Mouse (Mus musculus): Measurements from ENCODE around the gene Prkaa2.
A peak's percentile ranks its signal among the peaks of the same experiment; 100 is the strongest.

The Prkaa2 gene

DNA sequence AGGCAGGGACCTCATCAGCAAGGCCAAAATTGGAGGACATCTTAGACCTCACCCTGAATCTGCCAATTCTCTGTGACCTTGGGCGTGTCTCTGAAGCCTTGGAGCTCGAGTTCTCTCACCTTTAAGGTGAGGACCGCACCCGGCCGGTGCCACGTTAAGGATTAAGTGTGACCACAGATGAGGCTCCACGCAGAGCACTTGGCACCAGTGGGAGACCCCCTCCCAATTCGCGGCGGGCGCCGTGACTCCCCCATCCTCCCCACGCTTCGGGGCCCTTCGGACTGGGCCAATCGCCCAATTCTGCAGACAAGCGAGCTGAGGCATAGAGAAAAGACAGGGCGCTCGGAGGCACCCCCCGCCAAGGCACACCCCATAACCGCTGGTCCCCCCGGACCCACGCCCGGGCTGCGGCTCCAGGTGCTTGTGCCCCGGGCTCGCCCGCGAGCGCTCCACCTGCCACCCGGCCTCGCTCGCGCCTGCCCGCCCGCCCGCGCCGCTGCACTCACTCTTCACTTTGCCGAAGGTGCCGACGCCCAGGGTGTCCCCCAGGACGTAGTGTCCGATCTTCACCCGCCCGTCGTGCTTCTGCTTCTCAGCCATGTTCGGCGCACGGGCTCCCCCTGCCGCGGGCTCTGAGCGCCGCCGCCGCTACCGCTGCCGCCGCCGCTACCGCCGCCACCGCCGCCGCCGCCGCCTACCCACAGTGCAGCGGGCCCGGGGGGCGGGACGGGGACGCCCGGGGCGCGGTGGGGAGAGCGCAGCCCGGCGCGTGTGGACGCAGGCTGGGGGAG is at the start of gene Prkaa2:
Prkaa2 (minus strand) TSS at position 692 of the 791 bp plus-strand sequence.
- peak; percentile 73 to 76 for DNase-seq (ENCODE audit: low spot score in 2 of 2)

DNA sequence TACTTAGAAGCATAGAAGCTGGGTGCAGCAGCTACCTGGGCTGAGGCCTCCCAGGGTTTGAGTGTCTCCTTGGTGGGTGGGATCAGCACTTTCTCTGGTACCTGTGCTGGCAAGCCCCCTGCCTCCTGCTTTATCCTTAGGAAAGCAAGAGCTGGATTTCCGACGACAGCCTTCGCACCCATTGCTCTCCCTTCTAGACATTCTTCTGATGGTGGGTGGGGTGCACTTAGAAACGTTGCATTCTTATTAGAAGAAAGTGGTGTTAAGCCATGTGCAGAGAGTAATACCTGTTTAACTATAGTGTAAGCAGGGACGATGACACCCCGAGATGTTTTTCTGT is 49.8 kb upstream of the Prkaa2 start:
- no peak for DNase-seq (ENCODE audit: low spot score in 2 of 2)

DNA sequence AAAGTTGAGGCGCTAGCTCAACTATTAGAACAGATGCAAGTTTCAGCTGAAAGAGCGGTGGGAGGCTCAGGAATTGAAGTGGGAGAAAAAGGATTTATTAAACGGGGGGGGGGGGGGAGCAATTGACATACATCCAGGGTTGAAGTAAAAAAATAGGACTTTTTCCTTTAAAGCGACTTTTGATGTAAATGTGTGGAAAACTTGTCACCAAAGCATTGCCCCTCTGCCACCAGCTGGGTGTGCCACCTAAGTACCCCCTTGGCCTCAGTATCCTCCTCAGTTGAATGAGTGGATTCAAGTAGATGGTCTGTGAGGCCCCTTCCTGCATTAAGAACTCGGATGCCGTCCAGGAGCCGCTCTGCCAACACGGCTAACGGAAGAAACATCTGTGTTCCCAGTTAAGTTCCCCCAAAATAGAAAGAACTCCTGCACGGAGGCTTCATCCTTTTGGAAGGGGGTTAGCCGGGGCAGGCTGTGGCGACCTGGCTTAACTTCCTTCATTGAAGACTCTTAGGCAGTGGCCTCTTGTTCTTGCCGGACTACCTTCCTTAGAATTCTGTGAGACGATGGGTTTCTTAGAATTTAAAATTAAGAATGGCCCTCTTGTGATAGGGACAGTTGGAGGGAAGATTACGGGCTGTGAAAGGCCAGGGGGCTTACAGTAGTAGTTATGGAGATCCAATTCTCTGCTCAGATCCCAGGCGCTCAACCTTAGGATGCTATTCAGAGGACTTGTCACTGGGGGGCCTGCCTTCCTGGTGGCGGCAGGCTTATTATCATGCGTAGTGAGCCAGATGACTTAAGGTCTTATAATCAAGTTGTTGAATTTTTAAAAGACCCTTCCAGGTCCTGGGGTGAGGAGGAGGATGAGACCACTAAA is 49.2 kb upstream of the Prkaa2 start:
- DNase-seq (ENCODE audit: low spot score in 2 of 2) = no peak

DNA sequence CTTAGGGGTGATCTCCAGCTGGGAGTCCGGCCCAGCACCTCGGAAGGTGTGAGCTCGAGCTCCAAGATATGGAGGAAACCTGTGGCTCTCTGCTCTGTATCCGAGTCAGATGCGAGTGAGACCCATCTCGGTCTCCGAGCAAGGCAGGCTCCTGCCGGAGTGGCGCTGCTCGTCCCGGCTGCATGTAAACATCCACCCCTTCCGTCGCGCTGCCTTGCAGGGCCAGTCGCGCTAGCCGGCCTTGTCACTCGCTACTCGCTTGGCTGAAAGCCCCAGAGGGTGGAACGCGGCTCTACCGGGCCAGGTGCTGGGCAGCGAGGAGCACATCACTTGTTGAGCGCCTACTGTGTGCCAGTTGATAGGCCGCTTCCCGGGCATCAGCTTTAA is 48.5 kb upstream of the Prkaa2 start:
- DNase-seq (ENCODE audit: low spot score in 2 of 2) = peak; percentile 67 to 77

DNA sequence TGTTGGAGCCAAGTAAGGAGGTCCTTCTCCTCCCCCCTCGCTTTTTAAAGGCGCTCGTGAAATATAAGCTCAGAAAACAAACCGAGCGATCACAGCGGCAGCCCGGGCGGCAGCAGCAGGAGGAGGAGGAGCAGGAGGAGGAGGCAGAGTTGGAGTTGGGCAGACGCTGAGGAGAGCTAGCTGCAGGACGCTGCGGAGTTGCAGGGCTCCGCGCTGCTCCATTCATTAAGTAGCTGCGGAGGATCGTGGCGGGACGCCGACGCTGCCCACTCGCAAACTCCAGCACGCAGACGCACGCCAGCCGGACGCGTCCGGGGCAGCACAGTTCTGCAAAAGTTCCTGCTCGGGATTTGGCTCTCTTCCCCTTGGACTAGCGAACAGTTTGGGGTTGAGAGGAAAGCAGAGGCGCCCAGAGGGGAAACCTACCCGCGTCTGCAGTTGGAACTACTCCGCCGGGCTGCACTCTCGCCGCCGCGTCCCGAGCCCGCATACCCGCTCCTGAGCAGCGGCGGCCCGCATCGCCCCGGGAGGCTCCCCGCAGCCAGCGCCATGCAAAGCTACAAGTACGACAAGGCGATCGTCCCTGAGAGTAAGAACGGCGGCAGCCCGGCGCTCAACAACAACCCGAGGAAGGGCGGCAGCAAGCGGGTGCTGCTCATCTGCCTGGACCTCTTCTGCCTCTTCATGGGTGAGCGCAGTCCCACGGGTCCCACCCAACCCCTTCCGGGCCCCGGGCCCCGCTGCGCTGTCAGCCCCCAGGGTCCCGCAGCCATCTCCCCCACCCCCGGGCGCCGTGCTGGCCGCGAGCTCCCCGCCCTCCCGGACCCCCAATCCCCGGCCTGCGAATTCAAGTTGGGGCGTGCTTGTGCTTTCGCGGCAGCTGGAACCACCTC is 47.8 kb upstream of the Prkaa2 start, which contains the start of gene Plpp3:
Plpp3 (plus strand) TSS at position 72 of the 893 bp plus-strand sequence.
- DNase-seq (ENCODE audit: low spot score in 2 of 2) = peak; percentile 74 to 76

DNA sequence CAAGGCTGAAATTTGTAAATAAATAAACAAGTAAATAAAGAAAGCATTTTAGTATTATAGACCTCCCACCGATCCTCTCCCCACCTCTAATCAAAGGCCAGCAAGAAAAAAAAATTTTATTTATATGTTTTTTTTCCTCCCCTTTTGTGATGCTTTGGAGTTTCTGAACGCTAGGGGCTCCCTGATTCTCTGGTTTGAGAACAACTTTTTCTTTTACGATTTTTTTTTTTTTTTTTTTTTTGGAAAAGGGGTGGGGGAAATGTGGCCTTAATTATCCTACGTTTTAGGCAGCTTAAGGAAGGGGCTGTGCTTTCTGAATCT is 47.2 kb upstream of the Prkaa2 start:
- no peak for DNase-seq (ENCODE audit: low spot score in 2 of 2)

DNA sequence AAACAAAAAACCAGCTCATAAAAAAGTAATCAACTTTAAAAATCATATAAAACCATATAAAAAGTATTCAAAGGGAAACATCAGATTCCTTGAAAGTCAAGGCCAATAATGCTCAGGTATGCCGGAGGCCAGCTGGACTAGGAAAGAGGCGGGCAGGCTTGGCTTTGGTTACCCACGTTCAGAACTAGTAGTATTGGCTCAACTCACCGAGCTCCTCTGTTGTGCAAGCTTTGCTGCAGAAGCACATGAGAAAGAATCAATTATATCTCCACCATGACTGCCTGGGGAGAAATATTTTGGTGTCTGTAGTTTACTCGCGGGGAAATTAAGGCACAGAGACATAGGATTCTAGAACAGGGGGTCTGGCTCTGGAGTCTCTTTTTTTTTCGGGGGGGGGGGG is 46.6 kb upstream of the Prkaa2 start:
- DNase-seq (ENCODE audit: low spot score in 2 of 2) = no peak

DNA sequence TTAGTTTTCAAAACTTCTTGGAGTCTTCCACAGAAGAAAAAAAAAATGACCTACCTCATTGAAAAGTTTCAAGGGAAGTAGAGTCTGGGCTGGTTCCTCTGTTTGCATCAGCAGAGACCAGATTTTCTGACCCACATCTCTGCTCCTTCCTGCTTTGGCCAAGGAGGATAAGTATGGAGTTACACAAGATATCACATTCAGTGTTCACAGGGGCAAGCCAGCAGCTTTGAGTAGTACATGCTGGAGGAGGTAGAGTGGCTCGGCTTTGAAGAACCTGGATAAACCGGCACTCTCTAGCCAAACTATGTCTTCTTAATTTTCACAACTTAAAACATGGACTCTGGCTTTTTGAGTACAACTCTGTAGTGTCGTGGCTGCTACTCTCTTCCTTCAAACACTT is 43.5 kb upstream of the Prkaa2 start:
- no peak for DNase-seq (ENCODE audit: low spot score in 2 of 2)

DNA sequence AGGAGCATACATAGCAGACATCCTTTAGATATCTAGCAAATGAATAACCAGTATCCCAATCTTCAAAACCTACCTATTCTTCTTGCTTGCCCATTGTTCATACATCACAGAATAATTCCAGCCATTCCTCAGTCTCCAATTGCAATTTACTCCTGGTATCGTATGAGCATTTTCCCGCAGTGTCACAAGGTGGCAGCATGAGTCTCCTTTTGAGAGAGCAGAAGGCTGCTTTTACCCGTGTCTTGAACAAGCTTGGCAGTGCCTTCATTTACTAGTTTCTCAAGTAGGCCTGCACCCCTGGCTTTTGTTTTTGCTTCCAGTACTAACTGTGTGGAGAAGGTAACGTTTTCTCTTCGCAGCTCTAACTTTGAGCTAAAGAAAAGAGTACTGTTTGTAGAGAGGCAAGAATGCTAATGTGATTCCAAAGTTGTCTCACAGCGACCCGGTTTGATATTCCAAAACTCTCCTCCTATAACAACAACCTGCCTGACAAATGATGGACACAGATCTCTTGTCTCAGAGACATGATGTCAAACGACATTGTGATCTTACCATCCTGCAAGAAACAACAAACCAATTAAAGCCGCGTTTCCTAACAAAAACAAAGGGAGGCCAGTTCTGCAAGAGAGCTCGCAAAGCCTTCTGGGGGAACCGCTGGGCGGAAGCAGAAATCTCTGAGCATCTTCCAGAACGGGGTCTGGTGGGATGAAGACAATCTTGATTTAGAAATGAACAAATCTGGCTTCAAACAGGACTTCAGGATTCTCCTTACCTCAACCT is 42.4 kb upstream of the Prkaa2 start:
- peak; percentile 89 to 90 for DNase-seq (ENCODE audit: low spot score in 2 of 2)

DNA sequence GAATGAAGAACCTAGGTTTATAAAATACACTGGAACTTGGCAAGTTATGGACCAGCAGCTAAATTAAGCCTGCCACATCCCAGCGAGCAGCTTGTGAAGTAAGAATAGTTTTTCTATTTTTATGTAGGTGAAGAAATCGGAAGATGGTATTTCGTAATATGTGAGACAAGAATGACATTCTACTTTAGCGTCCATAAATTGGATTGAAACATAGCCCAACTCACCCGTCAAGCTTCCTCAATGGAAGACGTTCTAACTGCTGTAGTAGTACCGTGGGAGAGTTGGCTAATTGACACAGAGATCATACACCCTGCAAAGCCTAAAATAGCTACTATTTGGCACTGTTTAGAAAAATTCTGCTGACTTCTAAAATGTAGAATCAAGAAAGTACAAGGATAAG is 39.8 kb upstream of the Prkaa2 start:
- DNase-seq (ENCODE audit: low spot score in 2 of 2) = no peak

DNA sequence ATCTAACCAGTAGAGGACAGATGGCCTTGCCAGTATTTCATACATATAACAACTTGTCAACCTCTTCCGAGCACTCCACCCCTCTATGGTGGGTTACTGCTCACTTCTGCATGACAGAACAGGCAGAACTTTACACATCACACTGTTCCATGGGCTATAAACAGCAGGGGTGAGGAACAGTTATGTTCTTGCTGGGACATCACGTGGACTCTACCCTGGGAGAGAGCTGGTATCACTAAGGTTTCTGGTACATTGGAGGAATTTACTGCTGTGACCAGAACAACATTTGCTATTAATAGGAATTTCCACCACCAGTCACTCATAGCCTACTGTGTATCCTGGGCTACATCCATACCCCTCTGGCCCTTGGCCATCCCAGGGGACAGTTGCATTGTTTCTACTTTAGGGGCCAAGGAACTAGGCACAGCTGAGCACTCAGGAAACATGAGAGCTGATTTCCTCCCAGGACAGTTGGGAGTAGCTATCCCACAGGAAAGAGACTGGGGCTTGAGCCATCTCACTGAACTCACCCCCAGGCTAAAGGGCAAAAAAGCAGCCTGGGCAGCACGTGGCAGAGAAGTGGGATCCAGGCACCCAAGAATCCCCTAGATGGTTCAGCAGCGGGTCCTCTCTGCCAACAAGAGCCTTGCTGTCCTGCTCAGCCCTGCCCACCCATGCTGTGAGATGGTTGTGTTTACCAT is 23.8 kb upstream of the Prkaa2 start:
- no peak for DNase-seq (ENCODE audit: low spot score in 2 of 2)

DNA sequence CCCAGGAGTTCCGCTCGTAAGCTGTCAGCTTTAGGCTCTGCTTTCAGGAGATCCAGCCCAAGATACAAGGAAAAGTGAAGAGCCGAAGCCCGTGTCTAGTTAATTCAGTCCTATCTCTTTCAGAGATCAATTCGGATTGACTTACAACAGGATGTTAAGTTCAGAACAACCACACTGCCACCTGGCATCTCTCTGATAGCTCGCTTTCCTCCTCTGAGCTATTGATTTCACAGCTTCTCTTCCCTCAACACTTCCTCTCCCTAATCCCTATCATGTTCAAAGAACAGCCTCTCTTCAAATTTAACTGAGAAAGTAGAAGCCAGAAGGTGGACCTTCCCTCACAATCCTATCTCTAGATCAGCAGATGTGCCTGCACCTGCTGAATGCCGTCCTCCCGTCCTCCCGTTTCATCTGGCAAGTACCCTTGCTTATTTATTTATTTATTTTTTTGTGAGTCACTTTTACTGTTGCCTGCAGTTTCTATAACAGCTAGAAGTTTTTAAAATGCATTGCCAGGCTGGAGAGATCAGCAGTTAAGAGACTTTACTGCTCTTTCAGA is 22.1 kb upstream of the Prkaa2 start:
- DNase-seq (ENCODE audit: low spot score in 2 of 2) = no peak

DNA sequence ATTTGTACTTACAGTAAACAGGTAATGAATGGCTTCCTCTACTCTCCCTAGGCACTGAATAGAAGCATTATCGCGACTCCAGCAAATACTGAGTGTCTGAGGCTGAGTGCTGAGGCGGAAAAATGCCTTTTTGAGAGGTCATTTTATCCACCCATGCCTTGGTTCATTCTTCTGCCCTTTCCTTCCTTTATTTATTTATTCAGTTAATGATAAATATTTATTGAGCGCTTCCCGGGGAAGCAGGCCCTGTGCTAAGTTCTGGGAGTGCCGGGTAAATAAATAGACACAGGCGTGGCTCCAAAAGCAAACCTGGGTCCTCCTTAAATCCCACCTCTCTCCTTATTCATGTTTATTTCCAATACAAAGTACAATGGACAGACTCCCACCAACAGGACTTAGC is 19.5 kb upstream of the Prkaa2 start:
- DNase-seq (ENCODE audit: low spot score in 2 of 2) = no peak

DNA sequence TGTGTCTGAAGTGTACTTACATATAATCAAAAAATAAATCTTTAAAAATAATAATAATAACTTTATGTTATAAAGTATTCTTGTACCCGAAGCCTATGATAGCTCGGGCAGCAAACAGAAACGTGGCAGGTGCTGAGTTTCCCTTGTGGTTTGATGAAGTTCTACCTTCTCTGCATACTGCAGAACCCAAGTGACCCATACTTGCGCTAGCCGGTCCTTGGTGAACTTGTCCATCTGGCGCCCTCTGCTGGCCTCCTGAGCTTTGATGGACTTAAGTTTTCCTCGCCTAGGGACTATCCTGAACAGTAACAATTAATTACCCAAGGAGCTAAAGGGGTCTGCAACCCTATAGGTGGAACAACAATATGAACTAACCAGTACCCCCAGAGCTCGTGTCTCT is 12.7 kb upstream of the Prkaa2 start:
- peak; percentile 60 to 64 for DNase-seq (ENCODE audit: low spot score in 2 of 2)

DNA sequence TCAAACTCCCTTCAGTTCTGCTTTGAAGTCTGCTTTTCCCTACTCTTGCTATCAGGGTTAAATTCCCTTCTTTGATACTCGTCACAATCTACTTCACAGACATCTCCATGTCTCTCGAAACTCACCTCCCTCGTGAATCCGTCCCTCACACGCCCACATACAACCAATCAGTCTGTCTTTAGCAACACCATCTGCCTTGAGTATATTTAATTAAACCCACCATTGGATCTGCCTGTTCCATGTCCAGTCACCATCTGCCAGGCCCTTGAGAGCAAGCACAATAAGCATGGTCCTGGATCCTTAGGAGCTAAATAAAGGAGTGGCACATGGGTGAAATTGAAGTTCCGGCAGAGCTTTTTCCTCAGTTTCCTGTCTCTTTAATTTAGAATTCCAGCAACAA is 11.4 kb upstream of the Prkaa2 start:
- peak; percentile 41 to 45 for DNase-seq (ENCODE audit: low spot score in 2 of 2)

DNA sequence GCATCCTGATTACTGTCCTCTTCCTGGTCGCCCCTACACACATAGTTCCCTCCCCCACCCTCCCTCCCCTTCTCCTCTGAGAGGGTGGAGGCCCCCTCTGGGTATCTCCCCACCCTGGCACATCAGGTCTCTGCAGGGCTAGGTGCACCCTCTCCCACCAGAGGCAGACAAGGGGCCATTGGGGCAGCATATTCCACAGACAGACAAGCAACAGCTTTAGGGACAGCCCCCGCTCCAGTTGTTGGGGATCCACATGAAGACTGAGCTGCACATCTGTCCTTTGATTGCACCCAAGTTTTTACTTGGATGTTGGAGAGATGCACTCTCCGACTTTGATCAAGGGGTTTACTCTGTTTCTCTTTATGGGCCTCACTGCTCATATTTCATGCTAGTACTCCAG is 3.8 kb upstream of the Prkaa2 start:
- DNase-seq (ENCODE audit: low spot score in 2 of 2) = no peak

DNA sequence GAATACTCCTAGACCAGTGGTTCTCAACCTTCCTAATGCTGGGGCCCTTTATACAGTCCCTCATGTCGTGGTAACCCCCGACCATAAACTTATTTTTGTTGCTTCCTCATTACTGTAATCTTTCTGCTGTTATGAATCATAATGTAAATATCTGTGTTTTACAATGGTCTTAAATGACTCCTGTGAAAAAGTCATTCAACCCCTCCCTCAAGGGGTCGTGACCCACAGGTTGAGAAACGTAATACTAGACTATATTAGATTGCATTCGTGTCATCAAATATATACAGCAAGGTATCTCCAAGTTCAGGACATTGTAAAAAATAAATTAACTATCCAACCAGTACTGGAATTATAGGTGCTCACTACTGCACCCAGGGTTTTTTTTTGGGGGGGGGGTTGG is 3.4 kb upstream of the Prkaa2 start:
- DNase-seq (ENCODE audit: low spot score in 2 of 2) = no peak

DNA sequence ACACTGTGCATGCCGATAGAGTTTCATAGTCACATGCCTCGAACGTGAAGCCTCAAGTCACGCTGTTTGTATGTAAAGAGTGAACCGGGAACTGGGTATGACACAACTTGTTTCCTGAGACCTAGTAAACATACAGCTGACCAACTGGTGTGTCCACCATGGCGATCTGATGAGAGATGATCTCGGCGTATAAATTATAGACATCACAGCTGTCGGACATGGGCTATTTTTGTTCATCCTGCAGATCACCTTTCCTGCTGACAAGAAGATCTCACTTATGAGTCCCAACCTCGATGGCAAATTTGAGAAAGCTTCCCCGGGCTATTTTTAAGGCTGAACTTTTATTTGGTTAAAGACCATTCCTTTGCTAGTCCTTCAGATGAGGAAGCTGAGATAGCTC is 2.1 kb upstream of the Prkaa2 start:
- DNase-seq (ENCODE audit: low spot score in 2 of 2) = no peak

DNA sequence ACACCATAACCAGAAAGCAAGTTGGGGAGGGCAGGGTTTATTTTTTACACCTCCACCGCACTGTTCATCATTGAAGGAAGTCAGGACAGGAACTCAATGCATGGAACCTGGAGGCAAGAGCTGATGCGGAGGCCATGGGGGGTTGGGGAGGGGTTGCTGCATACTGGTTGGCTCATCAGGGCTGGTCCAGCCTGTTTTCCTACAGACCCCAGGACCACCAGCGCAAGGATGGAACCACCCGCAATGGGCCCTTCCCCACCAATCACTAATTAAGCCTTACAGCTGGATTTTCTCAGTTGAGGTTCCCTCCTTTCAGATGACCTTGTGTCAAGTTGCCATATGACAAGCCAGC is 970 bp upstream of the Prkaa2 start:
- no peak for DNase-seq (ENCODE audit: low spot score in 2 of 2)

DNA sequence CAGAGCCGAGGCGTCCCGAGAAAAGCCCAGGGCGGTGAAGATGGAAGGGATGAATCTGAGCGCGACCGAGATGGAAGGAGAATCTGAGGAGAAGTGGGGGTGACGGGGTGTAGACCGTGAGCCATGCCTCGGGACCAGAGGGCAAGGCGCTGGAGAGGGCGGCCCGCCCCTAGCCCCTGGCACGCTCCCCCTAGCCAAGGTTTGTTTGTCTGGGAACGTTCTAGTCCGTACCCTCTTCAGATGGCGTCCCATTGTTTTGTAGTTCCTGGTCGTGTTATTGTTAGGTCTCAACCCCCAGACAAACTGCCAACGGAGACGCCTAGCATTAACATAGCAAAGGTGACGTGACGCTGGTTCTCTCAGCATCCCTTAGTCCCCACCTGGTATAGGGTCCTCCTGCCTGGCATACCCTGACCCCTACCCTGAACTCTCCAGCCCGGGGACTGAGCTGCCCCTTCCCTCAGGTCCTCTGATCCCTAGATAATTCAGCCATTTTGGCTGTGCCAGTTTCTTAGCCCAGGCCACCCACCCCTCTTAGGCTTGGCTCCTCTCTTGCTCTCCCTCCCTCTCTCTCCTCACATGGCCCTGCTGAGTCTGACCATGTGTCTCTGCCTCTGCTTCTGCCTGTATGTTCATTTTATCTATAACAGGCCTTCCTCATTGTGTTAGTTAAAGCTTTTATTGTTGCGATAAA is 447 bp upstream of the Prkaa2 start:
- peak; percentile 59 to 71 for DNase-seq (ENCODE audit: low spot score in 2 of 2)
